Mouse (Mus musculus) granulocyte monocyte progenitor cell, adult 5-6 weeks (primary cell): ENCODE results near the gene Cdipt. TPM values are rescaled to one million over a fixed set of nuclear protein-coding genes. Genes with fewer than 3 reads are reported as not detected.
A peak's percentile ranks its signal among the peaks of the same experiment; 100 is the strongest.

Experiments used
- ATAC-seq: replicated peaks from 2 replicates; pipeline ENCODE4 v1.8.0; 2016; ENCODE audit warnings: mild to moderate bottlenecking, moderate TSS enrichment, inconsistent platforms; ENCODE audit not compliant: poor library complexity, severe bottlenecking
- total RNA-seq, 2 experiments: library from RNA; stranded (forward) in 1 of 2; stranded (reverse) in 1 of 2; fragments of 200-712, 200-1000 nt in 1 of 2; fragments of >200 nt in 1 of 2; fragmentation: Nextera tagmentation in 1 of 2; gene quantifications; 2 replicates each; pipeline ENCODE4 v1.2.3; 2014 to 2017

Gene Cdipt
- total RNA-seq, 2 experiments from 2014 or later, result 38.2 to 72.3 TPM

DNA sequence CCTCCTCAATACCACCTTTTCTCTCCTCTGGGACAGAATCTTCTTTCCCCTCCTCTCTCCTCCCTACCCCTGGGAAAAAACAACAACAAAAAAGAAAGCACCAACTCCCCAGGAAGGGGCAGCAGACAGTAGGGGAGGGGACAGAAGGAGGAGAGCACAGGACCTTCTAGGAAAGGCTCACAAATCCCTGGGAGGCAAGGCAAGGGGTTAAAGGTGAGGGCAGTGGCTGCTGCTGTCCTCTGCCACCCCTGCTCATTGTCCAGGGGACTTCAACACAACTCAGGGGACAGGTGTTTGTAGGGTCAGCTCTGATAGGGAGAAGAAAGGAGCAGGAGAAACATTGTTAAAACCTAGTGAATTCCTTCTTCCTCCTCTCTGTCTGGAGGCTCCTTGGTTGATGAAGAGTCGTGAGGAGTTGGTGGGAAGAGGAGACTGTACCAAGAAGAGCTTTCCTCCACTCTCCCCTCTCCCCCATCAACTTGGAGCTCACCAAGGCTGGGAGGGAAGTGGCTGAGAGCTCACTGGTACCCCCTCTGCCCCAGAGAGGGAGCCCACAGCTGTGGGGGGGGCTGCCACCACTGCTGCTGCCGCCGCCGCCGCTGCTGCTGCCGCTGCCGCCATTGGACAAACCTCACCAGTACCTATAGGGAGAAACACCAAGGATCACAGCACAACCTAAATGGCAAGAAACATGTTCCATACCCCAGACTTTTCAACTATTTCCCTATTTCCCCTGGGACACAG is 47.0 kb downstream of the Cdipt start:
- ATAC-seq, result no peak

GRCm38 (mm10) chr7:127023272-127023691 is 47.6 kb downstream of the Cdipt start:
- no peak for ATAC-seq

- ATAC-seq, result no peak
Observed at GRCm38 (mm10) chr7:127023896-127024690, 48.4 kb downstream of the Cdipt start.

DNA sequence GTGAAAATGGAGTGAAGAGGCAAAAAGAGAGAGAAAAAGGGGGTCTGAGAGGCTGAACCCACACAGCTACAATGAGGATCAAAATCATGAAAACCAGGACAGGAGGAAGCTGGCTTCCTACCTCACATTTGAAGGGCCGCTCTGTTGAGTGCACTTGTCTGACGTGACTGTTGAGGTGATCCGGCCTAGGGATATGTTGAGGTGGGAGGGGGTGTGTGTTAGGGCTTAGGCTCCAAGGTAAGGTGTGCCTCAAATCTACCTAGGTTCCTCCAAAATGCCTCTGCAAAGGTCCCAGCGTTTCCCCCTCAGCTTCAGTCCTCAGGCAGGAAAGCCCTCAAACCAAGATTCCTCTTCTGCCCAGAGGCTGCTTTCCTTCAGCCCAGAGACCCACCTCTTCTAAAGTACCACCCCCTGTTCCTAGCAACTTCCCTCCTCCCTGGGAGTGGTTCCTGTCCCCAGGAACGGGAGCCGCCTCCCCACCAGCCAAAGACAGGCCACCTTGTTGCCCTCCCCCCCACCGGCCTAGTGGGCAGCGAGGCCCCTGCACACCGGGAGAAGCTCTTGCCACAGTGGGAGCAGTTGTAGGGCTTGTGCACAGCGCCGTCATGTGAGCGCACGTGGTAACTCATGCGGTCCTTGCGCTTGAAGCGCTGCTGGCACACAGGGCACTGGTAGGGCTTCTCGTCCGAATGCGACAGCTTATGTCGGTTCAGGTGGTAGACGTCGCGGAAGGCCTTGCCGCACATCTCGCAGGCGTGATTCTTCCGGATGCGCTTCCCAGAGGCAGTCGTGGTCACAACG is 49.2 kb downstream of the Cdipt start:
- peak; percentile 30 for ATAC-seq

DNA sequence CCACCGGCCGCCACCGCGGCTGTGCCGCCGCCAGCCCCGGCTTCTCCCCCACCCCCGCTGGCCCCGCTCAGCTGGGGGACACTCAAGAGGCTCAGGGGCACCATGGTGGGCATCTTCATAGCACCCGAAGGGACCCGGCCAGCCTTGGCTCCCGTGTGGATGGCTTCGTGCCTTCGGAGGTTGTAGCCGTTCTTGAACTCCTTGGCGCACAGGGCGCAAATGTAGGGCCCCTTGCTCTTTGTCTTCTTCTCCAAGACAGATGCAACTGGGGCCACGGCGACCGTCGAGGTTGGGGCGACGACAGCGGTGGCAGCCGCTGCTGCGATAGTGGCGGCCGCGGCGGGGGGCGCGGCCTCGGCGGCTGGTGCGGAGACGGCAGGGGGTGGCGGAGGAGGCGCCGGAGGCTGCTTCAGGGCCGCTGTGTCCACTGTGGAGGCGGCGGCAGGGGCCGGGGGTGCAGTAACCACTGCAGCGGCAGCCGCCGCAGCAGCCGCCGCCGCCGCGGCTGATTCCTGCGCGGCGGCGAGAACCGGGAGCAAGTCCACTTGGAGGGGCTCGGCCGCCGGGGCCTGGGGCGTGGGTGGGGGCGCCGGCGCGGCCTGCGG is 49.9 kb downstream of the Cdipt start:
- ATAC-seq, result no peak

GRCm38 (mm10) chr7:127026161-127026600 is 50.5 kb downstream of the Cdipt start:
- ATAC-seq, result peak; percentile 11; the same call in 1 of the 2 replicates

- ATAC-seq, result 0 out of 2 replicates have a peak, but pooled peaks have one; percentile 0
Observed at GRCm38 (mm10) chr7:127026616-127026983, 50.9 kb downstream of the Cdipt start.

- peak; percentile 78 for ATAC-seq
Observed at GRCm38 (mm10) chr7:127026984-127027726, 51.4 kb downstream of the Cdipt start, which contains the start of gene Maz. Gene Maz, minus strand, starts transcription at chr7:127027037.

GRCm38 (mm10) chr7:127027885-127028284 is 52.2 kb downstream of the Cdipt start:
- ATAC-seq, result no peak

Other genes with a start within 250 kb of the Cdipt start
- 90.7 and 111 TPM in 2 replicates for gene Mapk3, start 216.3 kb upstream of the Cdipt start, total RNA-seq (2014; fragmentation: Nextera tagmentation)
- gene Mapk3, start 216.3 kb upstream of the Cdipt start, total RNA-seq (2017), result 52.5 and 53.0 TPM in 2 replicates
- gene Gdpd3, start 209.6 kb upstream of the Cdipt start, total RNA-seq (2014; fragmentation: Nextera tagmentation), result 13.0 and 27.7 TPM in 2 replicates
- 3.6 and 11.3 TPM in 2 replicates for gene Gdpd3, start 209.6 kb upstream of the Cdipt start, total RNA-seq (2017)
- gene Ypel3, start 199.0 kb upstream of the Cdipt start, total RNA-seq (2014; fragmentation: Nextera tagmentation), result 29.6 and 42.6 TPM in 2 replicates
- gene Ypel3, start 199.0 kb upstream of the Cdipt start, total RNA-seq (2017), result 16.2 and 17.4 TPM in 2 replicates
- 0.58 TPM in 1 of 2 replicates, not detected in the other for gene Tbx6, start 194.4 kb upstream of the Cdipt start, total RNA-seq (2014; fragmentation: Nextera tagmentation)
- not detected in 2 replicates for gene Tbx6, start 194.4 kb upstream of the Cdipt start, total RNA-seq (2017)
- 160 and 219 TPM in 2 replicates for gene Ppp4c, start 183.4 kb upstream of the Cdipt start, total RNA-seq (2014; fragmentation: Nextera tagmentation)
- 131 and 137 TPM in 2 replicates for gene Ppp4c, start 183.4 kb upstream of the Cdipt start, total RNA-seq (2017)
- gene Fam57b, start 178.2 kb upstream of the Cdipt start, total RNA-seq (2014; fragmentation: Nextera tagmentation), result not detected in 2 replicates
- not detected in 2 replicates for gene Fam57b, start 178.2 kb upstream of the Cdipt start, total RNA-seq (2017)
- not detected in 2 replicates for gene 4930451I11Rik, start 144.3 kb upstream of the Cdipt start, total RNA-seq (2014; fragmentation: Nextera tagmentation)
- gene 4930451I11Rik, start 144.3 kb upstream of the Cdipt start, total RNA-seq (2017), result not detected in 2 replicates
- not detected in 2 replicates for gene Doc2a, start 128.5 kb upstream of the Cdipt start, total RNA-seq (2014; fragmentation: Nextera tagmentation)
- 0.15 TPM in 1 of 2 replicates, not detected in the other for gene Doc2a, start 128.5 kb upstream of the Cdipt start, total RNA-seq (2017)
- gene Hirip3, start 113.9 kb upstream of the Cdipt start, total RNA-seq (2014; fragmentation: Nextera tagmentation), result 62.2 and 65.9 TPM in 2 replicates
- gene Hirip3, start 113.9 kb upstream of the Cdipt start, total RNA-seq (2017), result 168 and 171 TPM in 2 replicates
- gene Ino80e, start 113.5 kb upstream of the Cdipt start, total RNA-seq (2014; fragmentation: Nextera tagmentation), result 89.0 and 100 TPM in 2 replicates
- 23.4 and 35.3 TPM in 2 replicates for gene Ino80e, start 113.5 kb upstream of the Cdipt start, total RNA-seq (2017)
- gene Taok2, start 91.2 kb upstream of the Cdipt start, total RNA-seq (2014; fragmentation: Nextera tagmentation), result 28.0 and 45.8 TPM in 2 replicates
- 29.9 and 35.6 TPM in 2 replicates for gene Taok2, start 91.2 kb upstream of the Cdipt start, total RNA-seq (2017)
- 27.9 and 31.9 TPM in 2 replicates for gene Tmem219, start 53.0 kb upstream of the Cdipt start, total RNA-seq (2014; fragmentation: Nextera tagmentation)
- 20.0 and 26.5 TPM in 2 replicates for gene Tmem219, start 53.0 kb upstream of the Cdipt start, total RNA-seq (2017)
- gene Kctd13, start 47.0 kb upstream of the Cdipt start, total RNA-seq (2014; fragmentation: Nextera tagmentation), result 12.4 and 23.1 TPM in 2 replicates
- gene Kctd13, start 47.0 kb upstream of the Cdipt start, total RNA-seq (2017), result 9.7 and 10.3 TPM in 2 replicates
- gene Asphd1, start 26.3 kb upstream of the Cdipt start, total RNA-seq (2014; fragmentation: Nextera tagmentation), result not detected in 2 replicates
- not detected in 2 replicates for gene Asphd1, start 26.3 kb upstream of the Cdipt start, total RNA-seq (2017)
- gene Sez6l2, start 25.4 kb upstream of the Cdipt start, total RNA-seq (2014; fragmentation: Nextera tagmentation), result 3.4 and 6.4 TPM in 2 replicates
- 0.46 and 1.4 TPM in 2 replicates for gene Sez6l2, start 25.4 kb upstream of the Cdipt start, total RNA-seq (2017)
- gene Cdiptos, start 184 bp downstream of the Cdipt start, total RNA-seq (2014; fragmentation: Nextera tagmentation), result 1.1 and 2.7 TPM in 2 replicates
- 0.26 and 1.1 TPM in 2 replicates for gene Cdiptos, start 184 bp downstream of the Cdipt start, total RNA-seq (2017)
- gene Mvp, start 38.7 kb downstream of the Cdipt start, total RNA-seq (2014; fragmentation: Nextera tagmentation), result 9.8 and 13.1 TPM in 2 replicates
- 17.7 and 22.1 TPM in 2 replicates for gene Mvp, start 38.7 kb downstream of the Cdipt start, total RNA-seq (2017)
- not detected in 2 replicates for gene Pagr1b, start 40.6 kb downstream of the Cdipt start, total RNA-seq (2014; fragmentation: Nextera tagmentation)
- 10.5 TPM in 1 of 2 replicates, not detected in the other for gene Pagr1b, start 40.6 kb downstream of the Cdipt start, total RNA-seq (2017)
- 17.5 and 50.8 TPM in 2 replicates for gene Pagr1a, start 41.4 kb downstream of the Cdipt start, total RNA-seq (2014; fragmentation: Nextera tagmentation)
- gene Pagr1a, start 41.4 kb downstream of the Cdipt start, total RNA-seq (2017), result 3.4 and 27.2 TPM in 2 replicates
- 2.3 and 28.3 TPM in 2 replicates for gene Gm42742, start 45.2 kb downstream of the Cdipt start, total RNA-seq (2014; fragmentation: Nextera tagmentation)
- gene Gm42742, start 45.2 kb downstream of the Cdipt start, total RNA-seq (2017), result 32.7 and 35.4 TPM in 2 replicates
- 1.8 and 6.9 TPM in 2 replicates for gene Prrt2, start 45.3 kb downstream of the Cdipt start, total RNA-seq (2014; fragmentation: Nextera tagmentation)
- 0.43 and 1.6 TPM in 2 replicates for gene Prrt2, start 45.3 kb downstream of the Cdipt start, total RNA-seq (2017)
- 143 and 169 TPM in 2 replicates for gene Maz, start 51.1 kb downstream of the Cdipt start, total RNA-seq (2014; fragmentation: Nextera tagmentation)
- gene Maz, start 51.1 kb downstream of the Cdipt start, total RNA-seq (2017), result 52.5 and 77.5 TPM in 2 replicates
- gene Kif22, start 66.6 kb downstream of the Cdipt start, total RNA-seq (2014; fragmentation: Nextera tagmentation), result 26.2 and 29.2 TPM in 2 replicates
- 65.0 and 67.4 TPM in 2 replicates for gene Kif22, start 66.6 kb downstream of the Cdipt start, total RNA-seq (2017)
- not detected in 2 replicates for gene Zg16, start 111.4 kb downstream of the Cdipt start, total RNA-seq (2014; fragmentation: Nextera tagmentation)
- gene Zg16, start 111.4 kb downstream of the Cdipt start, total RNA-seq (2017), result 1.6 and 2.5 TPM in 2 replicates
- gene AI467606, start 115.4 kb downstream of the Cdipt start, total RNA-seq (2014; fragmentation: Nextera tagmentation), result 19.3 and 22.1 TPM in 2 replicates
- gene AI467606, start 115.4 kb downstream of the Cdipt start, total RNA-seq (2017), result 23.5 and 25.9 TPM in 2 replicates
- gene Qprt, start 146.3 kb downstream of the Cdipt start, total RNA-seq (2014; fragmentation: Nextera tagmentation), result 2.7 and 3.1 TPM in 2 replicates
- 0.21 and 1.6 TPM in 2 replicates for gene Qprt, start 146.3 kb downstream of the Cdipt start, total RNA-seq (2017)
- gene Spn, start 161.9 kb downstream of the Cdipt start, total RNA-seq (2014; fragmentation: Nextera tagmentation), result 123 and 159 TPM in 2 replicates
- 293 and 356 TPM in 2 replicates for gene Spn, start 161.9 kb downstream of the Cdipt start, total RNA-seq (2017)
- gene Cd2bp2, start 220.1 kb downstream of the Cdipt start, total RNA-seq (2014; fragmentation: Nextera tagmentation), result 21.1 and 44.7 TPM in 2 replicates
- gene Cd2bp2, start 220.1 kb downstream of the Cdipt start, total RNA-seq (2017), result 44.1 and 58.2 TPM in 2 replicates
- gene Tbc1d10b, start 232.6 kb downstream of the Cdipt start, total RNA-seq (2014; fragmentation: Nextera tagmentation), result 27.0 and 33.2 TPM in 2 replicates
- gene Tbc1d10b, start 232.6 kb downstream of the Cdipt start, total RNA-seq (2017), result 26.2 and 35.0 TPM in 2 replicates
- gene Mylpf, start 233.0 kb downstream of the Cdipt start, total RNA-seq (2014; fragmentation: Nextera tagmentation), result 9.1 and 25.5 TPM in 2 replicates
- 1.2 and 4.3 TPM in 2 replicates for gene Mylpf, start 233.0 kb downstream of the Cdipt start, total RNA-seq (2017)